Mouse (Mus musculus) WW6 (cell line): ENCODE results near the gene Alms1.
A peak's percentile ranks its signal among the peaks of the same experiment; 100 is the strongest.
"Not testable (repeated sequence)": the region's sequence is repeated elsewhere in the genome, so short reads cannot be mapped to it uniquely, and the experiment has no call there.

Source experiments
- DNase-seq: peaks from one replicate; pipeline ENCODE4 v3.0.0-alpha.2; 2013; ENCODE audit warnings: low read depth, low spot score

Alms1 gene

DNA sequence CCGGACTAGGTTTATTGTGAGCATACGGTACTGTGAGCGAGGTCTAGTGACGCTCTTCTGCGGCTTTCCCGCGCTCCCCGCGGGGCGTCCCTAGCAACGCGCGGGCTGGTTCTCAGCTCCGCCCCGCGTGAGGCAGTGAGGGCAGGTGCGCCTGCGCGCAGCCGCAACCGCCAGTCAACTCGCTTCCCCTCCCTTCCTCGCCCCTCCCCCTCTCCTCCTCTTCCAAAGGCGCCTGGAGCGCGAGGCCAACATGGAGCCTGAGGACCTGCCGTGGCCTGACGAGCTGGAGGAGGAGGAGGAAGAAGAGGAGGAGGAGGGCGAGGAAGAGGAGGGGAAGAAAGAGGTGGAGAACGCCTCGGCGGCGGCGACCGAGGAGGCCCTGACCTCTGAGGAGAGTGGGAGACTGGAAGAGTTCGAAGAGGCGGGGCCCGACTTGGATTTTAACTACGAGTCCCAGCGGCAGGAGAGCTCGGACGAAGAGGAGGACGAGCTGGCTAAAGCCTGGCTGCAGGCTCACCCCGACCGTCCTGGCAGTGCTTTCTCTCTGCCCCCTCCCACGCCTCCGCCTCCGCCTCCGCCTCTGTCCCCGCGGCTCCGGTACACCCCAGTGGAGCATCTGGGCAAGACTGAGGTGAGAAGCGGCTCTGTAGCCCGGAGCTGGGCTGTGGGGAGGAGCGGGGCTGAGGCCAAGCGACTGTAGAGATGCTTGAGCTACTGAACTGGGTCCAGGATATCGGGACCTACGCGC, at the start of gene Alms1:
Gene Alms1 (plus strand): TSS at position 136 of the 748 bp plus-strand sequence.
- peak; percentile 92 for DNase-seq

GRCm38 (mm10) chr6:85543351-85544175, 43.8 kb upstream of the Alms1 start:
- no peak for DNase-seq

GRCm38 (mm10) chr6:85544251-85544881, 43.0 kb upstream of the Alms1 start:
- no peak for DNase-seq

DNA sequence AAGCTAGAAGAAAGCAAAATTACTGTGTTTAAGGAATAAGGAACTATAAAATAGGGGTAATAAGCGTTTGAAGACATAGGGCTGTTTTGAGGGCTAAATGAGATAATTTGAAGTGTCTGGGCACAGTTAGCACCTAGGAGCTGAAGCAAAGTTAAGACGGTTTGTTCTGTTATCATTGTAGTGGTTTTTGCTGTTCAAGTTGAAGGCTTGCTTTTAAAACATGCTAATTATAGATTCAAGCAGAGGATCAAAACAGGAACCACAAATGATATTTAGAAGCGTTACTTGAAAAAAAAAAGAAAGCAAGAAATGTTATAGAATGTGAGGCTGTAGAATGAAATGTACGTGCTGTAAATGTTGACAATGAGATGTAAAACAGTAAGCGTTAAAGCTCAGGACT, 39.7 kb upstream of the Alms1 start:
- no peak for DNase-seq

DNA sequence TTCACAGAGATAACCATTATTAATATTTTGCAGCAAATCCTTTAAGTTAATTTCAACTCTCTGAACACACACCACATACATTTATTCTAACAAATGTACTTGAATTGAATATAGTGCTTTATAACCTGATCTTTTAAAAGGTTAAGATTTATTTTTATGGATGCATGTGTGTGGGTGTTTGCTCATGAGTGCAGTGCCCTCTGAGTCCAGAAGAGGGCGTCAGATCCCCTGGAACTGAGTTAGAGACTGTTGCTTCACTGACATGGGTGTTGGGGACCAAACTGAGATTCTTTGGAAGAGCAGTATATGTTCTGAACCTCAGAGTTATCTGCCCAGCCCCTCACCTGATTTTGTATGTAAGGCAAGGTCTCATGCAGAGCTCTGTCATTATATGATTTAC, 25.0 kb upstream of the Alms1 start:
- no peak for DNase-seq

DNA sequence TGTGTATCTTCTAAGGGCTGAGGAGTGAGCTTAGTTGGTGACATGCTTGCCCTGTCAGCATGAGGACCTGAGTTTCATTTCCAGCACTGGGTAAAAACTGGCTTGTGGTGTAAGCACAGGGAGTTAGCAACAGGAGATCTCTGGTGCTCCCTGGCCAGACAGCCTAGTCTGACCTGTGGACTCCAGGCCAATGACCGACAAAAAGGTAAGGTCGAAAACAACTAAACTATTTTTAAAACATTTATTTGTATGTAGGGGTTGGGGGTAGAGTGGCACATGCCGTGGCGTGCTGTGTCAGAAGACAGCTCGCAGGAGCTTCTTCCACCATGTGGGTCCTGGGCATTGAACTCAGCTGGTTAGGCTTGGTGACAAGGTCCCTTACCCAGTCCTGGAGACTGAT, 14.5 kb upstream of the Alms1 start:
- no peak for DNase-seq

DNA sequence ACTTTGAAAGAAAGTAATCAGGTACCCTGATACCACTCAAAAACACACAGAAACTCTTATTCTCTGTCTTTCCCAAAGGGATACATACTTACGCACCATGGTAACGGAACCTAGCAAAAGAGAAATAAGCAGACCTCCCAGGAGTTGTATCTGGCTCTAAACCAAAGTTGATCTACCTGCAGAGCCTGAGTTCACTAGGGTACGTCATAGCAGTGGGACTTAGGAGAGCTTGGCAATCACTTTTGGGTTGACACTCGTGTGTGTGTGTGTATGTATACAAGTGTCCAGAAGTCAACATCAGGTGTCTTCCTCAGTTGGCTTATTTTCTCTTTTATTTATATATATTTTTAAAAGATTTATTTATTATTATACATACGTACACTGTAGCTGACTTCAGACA, 5.6 kb upstream of the Alms1 start:
- DNase-seq, result no peak

- no peak for DNase-seq
These were observed 2.7 kb upstream of the Alms1 start for GRCm38 (mm10) chr6:85584612-85585011.

DNA sequence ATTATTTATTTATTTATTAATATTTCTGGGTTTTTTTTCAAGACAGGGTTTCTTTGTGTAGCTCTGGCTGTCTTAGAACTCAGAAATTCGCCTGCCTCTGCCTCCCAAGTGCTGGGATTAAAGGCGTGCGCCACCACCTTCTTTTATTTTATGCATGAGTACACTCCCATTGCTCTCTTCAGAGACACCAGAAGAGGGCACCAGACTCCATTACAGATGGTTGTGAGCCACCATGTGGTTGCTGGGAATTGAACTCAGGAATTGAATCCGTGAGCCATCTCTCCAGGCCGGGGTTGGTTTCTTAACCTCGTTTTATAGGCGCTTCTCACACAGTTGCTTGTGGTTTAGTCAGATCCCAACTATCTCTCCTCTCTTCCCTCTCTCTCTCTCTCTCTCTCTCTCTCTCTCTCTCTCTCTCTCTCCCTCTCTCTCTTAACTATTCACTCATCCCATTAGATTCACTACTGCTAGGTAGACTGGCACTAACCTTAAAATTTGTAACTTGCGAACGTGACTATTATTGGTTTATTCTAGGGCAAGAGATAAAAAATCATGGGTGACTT, 445 bp upstream of the Alms1 start:
- peak; percentile 14 for DNase-seq

- no peak for DNase-seq
These were observed 833 bp downstream of the Alms1 start for GRCm38 (mm10) chr6:85588164-85588563.

GRCm38 (mm10) chr6:85588568-85588967, 1.2 kb downstream of the Alms1 start:
- no peak for DNase-seq

- DNase-seq, result no peak
These were observed 2.8 kb downstream of the Alms1 start for GRCm38 (mm10) chr6:85590116-85590515.

DNA sequence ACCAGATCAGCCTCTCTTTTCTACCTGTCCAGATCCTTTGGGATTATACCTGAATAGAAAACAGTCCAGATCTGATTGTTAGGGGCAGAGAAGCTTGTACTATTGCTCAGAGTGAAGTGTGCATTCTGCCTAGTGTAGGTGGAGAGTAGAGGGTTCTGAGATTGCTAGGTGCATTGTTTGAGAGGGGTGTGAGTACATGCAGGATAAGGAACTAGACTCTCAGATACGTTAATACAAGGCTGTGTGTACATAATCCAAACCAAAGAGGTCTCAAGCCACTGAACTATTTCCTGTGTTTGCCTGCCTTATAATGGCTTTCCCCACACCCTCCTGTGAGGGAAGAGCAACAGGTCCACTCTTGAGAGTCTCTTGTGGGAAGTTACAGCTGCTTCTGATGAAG, 12.0 kb downstream of the Alms1 start:
- no peak for DNase-seq

DNA sequence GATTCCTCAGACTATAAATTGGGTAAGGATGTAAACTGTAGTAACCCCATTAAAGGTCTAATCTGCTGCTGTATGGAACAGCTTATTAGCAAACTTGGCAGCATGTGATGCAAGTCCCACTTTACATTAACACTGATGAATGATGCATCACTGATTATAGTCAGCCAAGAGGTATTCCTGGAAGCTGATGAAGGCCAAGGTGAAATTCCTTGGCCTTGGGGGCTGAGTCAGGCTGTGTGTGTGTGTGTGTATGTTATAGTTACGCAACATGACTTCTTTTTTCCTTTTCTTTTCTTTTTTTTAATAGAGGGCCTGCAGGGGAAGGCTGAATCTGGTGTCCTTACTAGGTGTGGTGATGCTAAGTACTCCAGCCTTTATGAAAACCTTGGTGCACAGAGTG, 23.2 kb downstream of the Alms1 start:
- no peak for DNase-seq

GRCm38 (mm10) chr6:85620826-85621225, 33.5 kb downstream of the Alms1 start:
- DNase-seq, result no peak

DNA sequence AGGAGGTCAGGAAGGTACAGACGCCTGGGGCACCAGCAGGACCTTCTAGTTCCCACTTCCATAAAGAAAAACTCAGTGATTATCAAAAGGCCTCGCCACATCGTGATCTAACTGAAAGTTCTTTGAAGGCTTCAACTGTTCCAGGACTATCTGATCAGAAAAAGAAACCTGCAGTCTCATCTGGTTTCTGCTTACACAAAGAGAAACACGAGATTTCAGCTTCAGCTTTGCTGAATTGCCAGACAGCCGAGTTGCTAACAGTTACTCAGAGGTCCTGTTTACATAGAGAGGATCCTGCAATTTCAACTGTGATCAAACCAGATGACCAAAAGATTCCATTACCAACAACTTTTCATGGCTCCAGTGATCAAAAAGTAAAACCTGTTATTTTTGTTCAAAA, 34.3 kb downstream of the Alms1 start:
- no peak for DNase-seq

DNA sequence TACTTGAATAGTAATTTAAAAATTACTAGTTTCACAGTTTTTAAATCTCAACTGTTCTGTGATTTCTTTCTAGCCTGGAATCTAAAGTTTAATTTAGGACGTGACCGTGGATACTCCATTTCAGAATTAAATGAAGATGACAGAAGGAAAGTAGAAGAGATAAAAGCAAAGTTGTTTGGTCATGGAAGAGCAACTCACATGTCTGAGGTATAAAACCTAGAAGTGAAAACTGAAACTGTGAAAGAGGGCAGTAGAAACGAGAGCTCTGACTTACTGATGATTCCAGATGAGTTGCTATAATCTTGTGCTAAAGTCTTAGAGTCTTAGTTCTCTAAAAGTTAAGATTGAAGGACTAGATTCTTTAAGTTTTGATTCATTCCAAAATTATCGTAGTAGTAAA, 37.2 kb downstream of the Alms1 start:
- no peak for DNase-seq

DNA sequence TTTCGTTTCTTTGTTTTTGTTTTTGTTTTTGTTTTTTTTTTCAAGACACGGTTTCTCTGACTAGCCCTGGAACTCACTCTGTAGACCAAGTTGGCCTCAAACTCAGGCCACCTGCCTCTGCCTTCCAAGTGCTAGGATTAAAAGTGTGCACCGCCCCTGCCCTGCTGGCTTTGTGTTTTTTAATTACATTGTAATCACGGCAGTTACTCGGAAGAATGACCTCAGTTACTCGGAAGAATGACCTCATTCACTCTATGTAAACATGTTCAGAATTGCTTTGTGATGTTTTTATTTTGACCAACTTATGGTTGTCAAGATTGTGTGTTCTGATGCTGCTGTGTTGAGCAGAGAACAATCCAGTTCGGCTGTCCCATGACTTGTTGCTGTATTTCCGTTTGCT, 45.8 kb downstream of the Alms1 start:
- DNase-seq, result peak; percentile 22

- DNase-seq, result no peak
These were observed 65.9 kb downstream of the Alms1 start for GRCm38 (mm10) chr6:85653244-85653643.

DNA sequence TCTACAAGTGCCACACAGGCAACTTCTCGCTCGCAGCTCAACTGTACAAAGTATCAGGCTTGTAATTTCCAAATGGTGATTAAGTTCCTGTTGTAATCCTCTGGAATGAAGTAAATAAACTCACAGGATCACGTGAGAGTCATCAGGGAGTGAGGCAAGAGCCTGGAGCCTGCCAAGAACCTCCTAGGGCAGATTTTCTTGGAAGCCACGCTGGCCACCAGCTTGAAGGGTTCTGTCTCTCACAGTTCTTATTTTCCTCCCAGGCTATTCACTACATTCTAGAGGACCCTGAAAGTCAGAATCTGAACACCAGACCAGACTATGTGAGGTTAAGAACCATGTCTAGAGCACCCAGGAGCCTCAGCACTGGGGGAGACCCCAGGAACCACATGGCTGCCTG, 114.6 kb downstream of the Alms1 start:
- not testable (repeated sequence) for DNase-seq

DNA sequence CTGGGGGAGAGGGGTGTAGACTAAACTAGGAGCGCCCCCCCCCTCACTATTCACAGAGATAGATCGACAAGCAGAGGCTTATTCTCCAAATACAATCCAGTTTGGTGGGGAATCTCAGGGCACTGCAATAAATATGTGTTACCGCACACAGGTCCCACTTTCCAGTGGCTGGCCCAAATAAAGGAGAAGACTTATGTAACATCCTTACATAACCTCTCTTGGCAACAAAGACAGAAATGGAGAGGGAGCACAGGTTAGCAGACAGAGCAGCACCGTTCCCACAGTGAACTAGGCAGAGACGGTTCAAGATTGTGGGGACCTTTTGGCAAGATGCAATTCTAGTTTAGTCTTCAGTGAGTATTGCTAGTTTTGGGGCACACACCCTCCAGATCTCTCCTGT, 121.9 kb downstream of the Alms1 start:
- not testable (repeated sequence) for DNase-seq

GRCm38 (mm10) chr6:85709607-85710006, 122.3 kb downstream of the Alms1 start:
- DNase-seq, result not testable (repeated sequence)
